Mouse (Mus musculus): Measurements from ENCODE around the gene Selplg. TPM values are rescaled to one million over a fixed set of nuclear protein-coding genes. Genes with fewer than 3 reads are reported as not detected.

Selplg gene
- polyA plus RNA-seq, 1 experiment from 2014 or later = 1.7 TPM

GRCm38 (mm10) chr5:113847636-113848035 lies 15.2 kb upstream of the Selplg start:
- Histone ChIP-seq H3K27ac (no peak overlapping the region), H3K4me1 (replicated peaks) (no peaks in the 10 kb centered on the region; the same call in 1 of the 2 replicates), H3K36me3 (peaks cover 95% of the 10 kb centered on the region), H3K4me3 (no peak overlapping the region), H3K27me3 (ENCODE audit: insufficient read depth, poor library complexity, severe bottlenecking) (no peaks in the 10 kb centered on the region), H3K9me3 (no peaks in the 10 kb centered on the region)
- WGBS = 84% methylated on average over 9 of the region's 9 CpGs
- no peak for DNase-seq (ENCODE audit: low spot score)

DNA sequence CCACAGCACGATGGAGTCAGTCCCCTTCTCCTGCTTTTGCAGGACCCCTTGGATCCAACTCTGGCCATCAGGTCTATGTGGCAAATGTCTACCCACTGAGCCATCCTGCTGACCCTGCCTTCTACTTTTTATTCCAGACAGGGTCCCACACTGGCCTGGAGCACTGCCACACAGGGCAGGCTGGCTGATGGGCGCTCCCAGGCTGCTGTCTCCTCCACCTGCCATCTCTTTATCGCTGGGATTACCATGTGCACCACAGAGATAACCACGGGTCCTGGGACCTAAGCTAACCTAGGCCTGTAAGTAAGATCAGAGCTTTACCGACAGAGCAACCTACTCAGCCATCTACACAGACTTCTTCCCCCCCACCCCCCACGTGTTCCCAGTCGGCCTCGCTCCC lies 14.2 kb upstream of the Selplg start:
- Histone ChIP-seq H3K4me3 (no peak overlapping the region), H3K9me3 (no peaks in the 10 kb centered on the region), H3K36me3 (peaks cover 100% of the 10 kb centered on the region), H3K4me1 (replicated peaks) (no peaks in the 10 kb centered on the region; the same call in 1 of the 2 replicates), H3K27ac (no peak overlapping the region), H3K27me3 (ENCODE audit: insufficient read depth, poor library complexity, severe bottlenecking) (no peaks in the 10 kb centered on the region)
- DNase-seq (ENCODE audit: low spot score) = no peak
- 90% methylated on average over 8 of the region's 8 CpGs for whole genome bisulfite sequencing

DNA sequence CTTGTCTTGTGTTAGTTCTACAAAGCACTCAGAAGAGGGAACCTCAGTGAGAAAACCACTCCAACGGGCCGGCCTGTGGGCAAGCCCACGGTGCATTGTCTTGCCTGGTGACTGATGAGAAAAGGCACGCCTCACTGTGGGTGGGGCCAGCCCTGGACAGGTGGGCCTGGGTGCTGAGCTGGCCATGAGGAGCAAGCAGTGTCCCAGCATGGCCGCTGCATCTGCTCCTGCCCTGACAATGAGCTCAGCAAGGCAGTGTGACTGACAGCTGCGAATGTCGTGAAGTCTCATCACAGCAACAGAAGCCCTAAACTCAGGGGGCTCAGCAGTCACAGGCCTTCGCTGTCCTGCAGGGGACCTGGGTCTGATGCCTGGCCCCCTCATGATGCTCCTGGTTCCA lies 13.2 kb upstream of the Selplg start:
- H3K36me3 ChIP-seq = peaks cover 99% of the 10 kb centered on the region
- no peak overlapping the region for H3K27ac ChIP-seq
- H3K27me3 ChIP-seq (ENCODE audit: insufficient read depth, poor library complexity, severe bottlenecking) = no peaks in the 10 kb centered on the region
- WGBS = 91% methylated on average over 8 of the region's 8 CpGs
- no peaks in the 10 kb centered on the region; the same call in 1 of the 2 replicates for H3K4me1 ChIP-seq (replicated peaks)
- H3K9me3 ChIP-seq = no peaks in the 10 kb centered on the region
- no peak for DNase-seq (ENCODE audit: low spot score)
- H3K4me3 ChIP-seq = no peak overlapping the region

DNA sequence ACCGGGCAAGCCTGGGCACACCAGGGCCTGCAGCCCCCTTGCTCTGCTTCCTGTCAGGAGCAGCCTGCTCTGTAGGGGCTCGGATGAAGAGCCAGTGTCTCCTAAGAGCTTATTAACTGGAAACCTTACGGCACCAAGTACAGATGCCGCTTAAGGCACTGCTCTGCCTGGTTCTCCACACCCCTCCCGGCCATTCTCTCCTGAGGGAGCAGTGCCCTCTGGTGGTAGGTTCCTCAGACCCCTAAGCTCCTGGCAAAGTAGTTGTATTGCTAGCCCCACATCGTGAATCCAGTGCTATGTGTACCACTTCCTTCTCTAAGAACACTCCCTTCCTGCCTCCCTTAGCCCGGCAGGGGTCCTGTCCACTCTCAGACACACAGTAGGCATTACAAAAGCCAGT lies 12.3 kb upstream of the Selplg start:
- peak; percentile 32 for DNase-seq (ENCODE audit: low spot score)
- Histone ChIP-seq H3K27me3 (ENCODE audit: insufficient read depth, poor library complexity, severe bottlenecking) (no peaks in the 10 kb centered on the region), H3K27ac (0 out of 2 replicates have a peak overlapping the region, but pooled peaks have one; percentile 18), H3K9me3 (no peaks in the 10 kb centered on the region), H3K4me1 (replicated peaks) (no peaks in the 10 kb centered on the region; the same call in 1 of the 2 replicates), H3K4me3 (no peak overlapping the region), H3K36me3 (peaks cover 99% of the 10 kb centered on the region)
- WGBS = 75% methylated on average over 7 of the region's 7 CpGs

GRCm38 (mm10) chr5:113844106-113844505 lies 11.7 kb upstream of the Selplg start:
- Histone ChIP-seq H3K4me1 (replicated peaks) (no peaks in the 10 kb centered on the region; the same call in 1 of the 2 replicates), H3K27me3 (ENCODE audit: insufficient read depth, poor library complexity, severe bottlenecking) (no peaks in the 10 kb centered on the region), H3K9me3 (no peaks in the 10 kb centered on the region), H3K27ac (no peak overlapping the region), H3K4me3 (no peak overlapping the region), H3K36me3 (peaks cover 95% of the 10 kb centered on the region)
- 88% methylated on average over 15 of the region's 15 CpGs for WGBS
- DNase-seq (ENCODE audit: low spot score) = no peak

DNA sequence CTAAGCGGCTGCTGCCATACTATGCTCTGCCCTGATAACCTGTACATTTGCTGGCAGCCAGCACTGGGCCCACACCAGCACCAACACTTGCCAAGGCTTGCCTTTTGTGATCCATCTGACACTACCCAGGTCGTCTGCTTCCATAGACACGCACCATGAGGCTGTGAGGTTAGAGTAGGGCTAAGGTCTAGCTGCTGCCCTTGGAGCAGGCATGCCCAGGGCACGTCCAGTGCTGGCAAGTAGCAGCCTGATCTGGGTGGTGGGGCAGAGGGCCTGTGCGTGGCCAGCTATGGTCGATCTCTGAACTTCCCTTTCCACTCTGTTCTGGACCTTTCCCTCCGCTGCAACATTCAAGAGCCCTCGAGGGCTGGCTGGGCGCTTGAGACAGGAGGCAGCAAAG lies 10.5 kb upstream of the Selplg start:
- no peak overlapping the region for H3K27ac ChIP-seq
- no peak overlapping the region for H3K4me3 ChIP-seq
- no peaks in the 10 kb centered on the region; the same call in 1 of the 2 replicates for H3K4me1 ChIP-seq (replicated peaks)
- no peaks in the 10 kb centered on the region for H3K9me3 ChIP-seq
- WGBS = 90% methylated on average over 9 of the region's 9 CpGs
- no peak for DNase-seq (ENCODE audit: low spot score)
- H3K27me3 ChIP-seq (ENCODE audit: insufficient read depth, poor library complexity, severe bottlenecking) = no peaks in the 10 kb centered on the region
- peaks cover 87% of the 10 kb centered on the region for H3K36me3 ChIP-seq

- H3K27me3 ChIP-seq (ENCODE audit: insufficient read depth, poor library complexity, severe bottlenecking) = no peaks in the 10 kb centered on the region
- no peaks in the 10 kb centered on the region for H3K9me3 ChIP-seq
- H3K27ac ChIP-seq = no peak overlapping the region
- no peaks in the 10 kb centered on the region; the same call in 1 of the 2 replicates for H3K4me1 ChIP-seq (replicated peaks)
- DNase-seq (ENCODE audit: low spot score) = no peak
- 92% methylated on average over 9 of the region's 9 CpGs for WGBS
- no peak overlapping the region for H3K4me3 ChIP-seq
- peaks cover 81% of the 10 kb centered on the region for H3K36me3 ChIP-seq
Observed at GRCm38 (mm10) chr5:113842244-113842643, 9.8 kb upstream of the Selplg start.

- 92% methylated on average over 23 of the region's 23 CpGs for WGBS
- no peak for DNase-seq (ENCODE audit: low spot score)
- H3K27me3 ChIP-seq (ENCODE audit: insufficient read depth, poor library complexity, severe bottlenecking) = no peaks in the 10 kb centered on the region
- no peaks in the 10 kb centered on the region; the same call in 1 of the 2 replicates for H3K4me1 ChIP-seq (replicated peaks)
- no peaks in the 10 kb centered on the region for H3K9me3 ChIP-seq
- no peak overlapping the region for H3K27ac ChIP-seq
- no peak overlapping the region for H3K4me3 ChIP-seq
- peaks cover 77% of the 10 kb centered on the region for H3K36me3 ChIP-seq
Observed at GRCm38 (mm10) chr5:113841243-113842225, 9.1 kb upstream of the Selplg start.

DNA sequence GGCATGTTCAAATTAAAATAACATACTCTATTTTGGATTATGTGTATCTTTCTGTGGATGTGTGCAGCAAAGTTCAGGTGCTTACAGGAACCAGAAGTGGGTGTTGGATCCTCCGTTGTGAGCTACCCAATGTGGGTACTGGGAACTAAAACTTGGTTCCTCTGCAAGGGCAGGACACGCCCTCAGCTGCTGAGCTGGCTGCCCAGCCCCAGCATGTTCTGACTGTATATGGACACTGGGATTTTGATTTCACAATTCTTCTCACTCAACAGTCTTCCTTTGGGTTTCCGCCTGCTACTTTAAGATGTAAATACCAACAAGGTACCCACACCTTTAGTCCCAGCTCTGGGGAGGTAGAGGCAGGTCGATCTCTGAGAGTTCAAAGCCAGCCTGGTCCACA lies 8.0 kb upstream of the Selplg start:
- DNase-seq (ENCODE audit: low spot score) = no peak
- H3K36me3 ChIP-seq = peaks cover 66% of the 10 kb centered on the region
- no peaks in the 10 kb centered on the region for H3K9me3 ChIP-seq
- H3K27ac ChIP-seq = no peak overlapping the region
- no peaks in the 10 kb centered on the region; the same call in 1 of the 2 replicates for H3K4me1 ChIP-seq (replicated peaks)
- WGBS = 95% methylated on average over 4 of the region's 4 CpGs
- H3K4me3 ChIP-seq = no peak overlapping the region
- no peaks in the 10 kb centered on the region for H3K27me3 ChIP-seq (ENCODE audit: insufficient read depth, poor library complexity, severe bottlenecking)

- WGBS = 89% methylated on average over 10 of the region's 10 CpGs
- Histone ChIP-seq H3K36me3 (peaks cover 31% of the 10 kb centered on the region), H3K27ac (no peak overlapping the region), H3K27me3 (ENCODE audit: insufficient read depth, poor library complexity, severe bottlenecking) (no peaks in the 10 kb centered on the region), H3K9me3 (no peaks in the 10 kb centered on the region), H3K4me1 (replicated peaks) (peaks cover 4% of the 10 kb centered on the region; the same call in 1 of the 2 replicates), H3K4me3 (no peak overlapping the region)
- DNase-seq (ENCODE audit: low spot score) = no peak
Observed at GRCm38 (mm10) chr5:113836961-113837360, 4.5 kb upstream of the Selplg start.

DNA sequence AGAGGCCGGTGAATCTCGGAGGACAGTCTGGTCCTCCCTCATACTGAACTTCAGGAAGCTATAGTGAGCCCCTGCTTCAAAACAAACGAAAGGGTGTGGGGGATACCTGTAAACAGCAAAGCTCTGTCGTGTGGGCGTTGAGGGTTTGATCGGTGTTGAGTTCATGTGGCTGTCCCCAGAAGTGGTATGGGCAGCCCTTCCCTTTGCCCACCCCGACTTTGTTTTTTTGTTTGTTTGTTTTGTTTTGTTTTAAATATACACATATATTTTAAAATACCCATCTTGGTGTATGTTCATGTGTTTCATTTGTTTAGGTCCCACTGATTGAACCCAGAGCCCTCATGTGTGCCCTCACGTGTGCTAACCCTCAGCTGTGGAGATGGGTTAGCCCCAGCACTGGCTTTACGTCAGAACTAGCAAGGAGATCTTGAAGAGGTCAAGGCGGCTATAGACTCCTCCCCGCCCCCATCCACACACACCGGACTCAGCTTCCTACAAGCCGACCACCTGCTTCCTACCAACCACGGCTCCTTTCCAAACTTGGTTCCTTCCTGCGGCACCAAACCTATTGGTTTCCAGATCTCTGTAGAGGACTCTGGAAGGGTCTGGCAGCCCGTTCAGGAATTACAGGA lies 988 bp upstream of the Selplg start:
- peaks cover 6% of the 10 kb centered on the region; the same call in 1 of the 2 replicates for H3K36me3 ChIP-seq
- no peak overlapping the region for H3K4me3 ChIP-seq
- WGBS = 74% methylated on average over 16 of the region's 16 CpGs
- H3K27ac ChIP-seq = no peak overlapping the region
- no peak for DNase-seq (ENCODE audit: low spot score)
- peaks cover 14% of the 10 kb centered on the region for H3K4me1 ChIP-seq (replicated peaks)
- H3K9me3 ChIP-seq = no peaks in the 10 kb centered on the region
- no peaks in the 10 kb centered on the region for H3K27me3 ChIP-seq (ENCODE audit: insufficient read depth, poor library complexity, severe bottlenecking)

GRCm38 (mm10) chr5:113831741-113832140 lies 703 bp downstream of the Selplg start:
- no peak overlapping the region for H3K27ac ChIP-seq
- no peaks in the 10 kb centered on the region for H3K27me3 ChIP-seq (ENCODE audit: insufficient read depth, poor library complexity, severe bottlenecking)

GRCm38 (mm10) chr5:113830796-113831195 lies 1.6 kb downstream of the Selplg start:
- Histone ChIP-seq H3K27me3 (ENCODE audit: insufficient read depth, poor library complexity, severe bottlenecking) (no peaks in the 10 kb centered on the region), H3K9me3 (no peaks in the 10 kb centered on the region), H3K4me3 (no peak overlapping the region), H3K4me1 (replicated peaks) (peaks cover 18% of the 10 kb centered on the region), H3K27ac (no peak overlapping the region), H3K36me3 (no peaks in the 10 kb centered on the region)
- no peak for DNase-seq (ENCODE audit: low spot score)
- WGBS = 92% methylated on average over 5 of the region's 5 CpGs

More at GRCm38 (mm10) chr5:113831741-113832140, 703 bp downstream of the Selplg start:
- H3K36me3 ChIP-seq = no peaks in the 10 kb centered on the region
- no peak overlapping the region for H3K4me3 ChIP-seq
- WGBS = 65% methylated on average over 3 of the region's 3 CpGs
- no peak for DNase-seq (ENCODE audit: low spot score)
- H3K4me1 ChIP-seq (replicated peaks) = peaks cover 18% of the 10 kb centered on the region
- H3K9me3 ChIP-seq = no peaks in the 10 kb centered on the region
